Mouse (Mus musculus): Measurements from ENCODE around the gene Fbxl13.

GRCm38 (mm10) chr5:21517562-21517961 is 127.9 kb downstream of the Fbxl13 start:
- TF ChIP-seq HCFC1 (IDR thresholded peaks at IDR 0.05; ENCODE audit: borderline replicate concordance, insufficient read depth, low read length) (no peak), ZNF384 (IDR thresholded peaks at IDR 0.05; ENCODE audit: low read depth, low read length) (no peak), ZC3H11A (IDR thresholded peaks at IDR 0.05; ENCODE audit: borderline replicate concordance, low read depth, low read length) (no peak)
